Mouse (Mus musculus): Measurements from ENCODE around the gene Olig1.
"Not testable (repeated sequence)": the region's sequence is repeated elsewhere in the genome, so short reads cannot be mapped to it uniquely, and the experiment has no call there.

Gene Olig1

GRCm38 (mm10) chr16:91246292-91246691 is 23.3 kb upstream of the Olig1 start:
- no peak for DNase-seq (ENCODE audit: low read depth, low spot score)

DNA sequence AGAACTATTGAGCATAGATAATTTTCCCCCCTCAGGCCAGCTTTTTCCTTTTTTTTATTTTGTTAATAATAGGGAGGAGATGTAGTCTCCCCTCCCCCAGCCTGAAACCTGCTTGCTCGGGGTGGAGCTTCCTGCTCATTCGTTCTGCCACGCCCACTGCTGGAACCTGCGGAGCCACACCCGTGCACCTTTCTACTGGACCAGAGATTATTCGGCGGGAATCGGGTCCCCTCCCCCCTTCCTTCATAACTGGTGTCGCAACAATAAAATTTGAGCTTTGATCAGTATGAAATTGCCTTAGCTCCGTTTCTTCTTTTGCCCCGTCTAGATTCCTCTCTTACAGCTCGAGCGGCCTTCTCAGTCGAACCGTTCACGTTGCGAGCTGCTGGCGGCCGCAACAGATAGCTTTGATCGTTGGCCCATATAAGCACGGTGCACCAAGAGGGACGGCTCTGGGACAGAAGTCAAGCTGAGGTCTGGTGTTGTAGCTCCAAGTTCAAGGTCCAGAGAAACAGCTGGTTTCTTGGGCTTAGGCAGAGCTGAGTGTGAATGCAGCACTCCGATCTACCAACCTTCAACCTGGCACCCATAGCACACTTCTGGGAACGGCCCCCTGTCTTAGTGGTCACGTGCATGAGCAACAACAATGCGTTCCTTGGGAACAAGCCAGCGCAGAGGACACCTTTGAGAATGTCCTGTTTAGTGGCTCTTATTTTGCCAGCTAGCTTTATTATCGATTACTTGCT is 14.0 kb upstream of the Olig1 start:
- not testable (repeated sequence) for DNase-seq (ENCODE audit: low read depth, low spot score)

DNA sequence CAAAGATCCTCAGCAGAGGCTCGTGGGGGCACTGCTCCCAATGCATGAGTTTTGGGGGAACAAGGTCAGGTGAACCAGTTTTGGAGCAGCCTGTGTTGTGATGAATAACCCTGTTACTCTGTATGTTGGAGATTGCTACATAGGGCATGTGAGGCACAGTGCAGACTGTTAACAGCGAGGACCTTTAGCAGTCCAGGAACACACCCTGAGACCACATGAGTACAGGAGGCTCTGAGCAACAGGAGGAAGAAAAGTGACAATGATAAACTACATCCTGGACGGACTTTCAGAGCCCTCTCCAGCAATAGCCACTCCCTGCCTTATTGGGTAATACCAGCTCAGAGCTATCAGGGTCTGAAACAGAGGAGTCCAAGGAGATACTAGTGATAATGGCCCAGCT is 10.6 kb upstream of the Olig1 start:
- no peak for DNase-seq (ENCODE audit: low read depth, low spot score)

- no peak for DNase-seq (ENCODE audit: low read depth, low spot score)
These were observed 8.7 kb upstream of the Olig1 start for GRCm38 (mm10) chr16:91260861-91261260.

DNA sequence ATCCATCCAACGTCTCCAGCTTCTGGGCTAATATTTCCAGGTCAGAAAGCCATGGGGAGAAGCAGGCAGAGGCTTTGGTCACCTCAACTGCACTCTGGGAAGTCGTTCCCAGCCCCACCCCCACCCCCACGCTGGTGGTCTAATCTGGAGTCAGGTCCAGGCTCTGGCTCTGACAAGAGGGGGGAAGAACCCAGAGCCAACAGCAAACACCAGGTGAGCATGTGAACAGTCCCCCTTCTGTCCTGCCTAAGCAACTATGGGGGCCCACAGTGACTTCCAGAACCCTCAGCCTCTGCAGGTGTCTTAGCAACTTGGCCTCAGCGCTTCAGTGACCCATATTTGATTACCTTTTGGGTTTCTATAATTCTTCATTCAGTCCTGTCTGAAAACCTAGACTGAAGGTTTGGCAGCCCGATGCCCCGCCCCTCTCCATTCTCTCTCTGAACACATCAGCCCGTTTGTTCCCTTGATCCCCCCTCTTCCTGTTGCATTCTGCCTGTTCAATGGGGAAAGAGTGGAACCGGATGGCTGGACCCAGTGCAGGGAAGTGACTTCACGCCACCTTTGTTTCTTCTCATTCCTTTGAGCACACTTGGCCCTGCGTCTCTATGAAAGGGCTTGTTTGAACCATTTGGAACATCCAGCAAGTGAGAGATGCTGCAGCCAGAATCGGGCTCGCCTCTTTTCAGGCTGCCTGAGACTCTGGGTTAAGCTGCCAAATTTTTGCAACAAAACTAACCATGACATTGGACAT is 6.9 kb upstream of the Olig1 start:
- DNase-seq (ENCODE audit: low read depth, low spot score): no peak

GRCm38 (mm10) chr16:91265972-91266371 is 3.6 kb upstream of the Olig1 start:
- DNase-seq (ENCODE audit: low read depth, low spot score): no peak

GRCm38 (mm10) chr16:91268724-91269452 is 684 bp upstream of the Olig1 start:
- no peak for DNase-seq (ENCODE audit: low read depth, low spot score)

DNA sequence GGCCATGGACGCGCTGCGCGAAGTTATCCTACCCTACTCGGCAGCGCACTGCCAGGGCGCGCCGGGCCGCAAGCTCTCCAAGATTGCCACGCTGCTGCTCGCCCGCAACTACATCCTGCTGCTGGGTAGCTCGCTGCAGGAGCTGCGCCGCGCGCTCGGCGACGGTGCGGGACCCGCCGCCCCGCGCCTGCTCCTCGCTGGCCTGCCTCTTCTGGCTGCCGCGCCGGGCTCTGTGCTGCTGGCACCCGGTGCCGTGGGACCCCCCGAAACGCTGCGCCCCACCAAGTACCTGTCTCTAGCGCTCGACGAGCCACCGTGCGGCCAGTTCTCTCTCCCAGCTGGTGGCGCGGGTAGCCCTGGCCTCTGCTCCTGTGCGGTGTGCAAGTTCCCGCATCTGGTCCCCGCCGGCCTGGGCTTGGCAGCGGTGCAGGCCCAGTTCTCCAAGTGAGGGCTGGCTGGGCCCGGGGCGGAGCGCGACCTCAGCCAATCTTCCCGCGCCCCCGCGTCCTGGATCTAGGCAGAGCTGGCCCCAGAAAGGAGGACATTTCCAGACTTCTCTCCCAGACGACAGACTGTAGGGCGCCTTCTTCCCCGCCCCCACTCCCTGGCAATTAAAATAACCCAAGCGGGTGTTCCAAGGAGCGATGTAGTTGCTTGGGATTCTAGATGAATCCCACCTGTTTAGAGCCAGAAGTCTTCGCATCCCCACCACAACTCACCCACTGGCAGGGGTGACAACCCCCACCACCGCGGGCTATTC is 820 bp downstream of the Olig1 start:
- no peak for DNase-seq (ENCODE audit: low read depth, low spot score)

DNA sequence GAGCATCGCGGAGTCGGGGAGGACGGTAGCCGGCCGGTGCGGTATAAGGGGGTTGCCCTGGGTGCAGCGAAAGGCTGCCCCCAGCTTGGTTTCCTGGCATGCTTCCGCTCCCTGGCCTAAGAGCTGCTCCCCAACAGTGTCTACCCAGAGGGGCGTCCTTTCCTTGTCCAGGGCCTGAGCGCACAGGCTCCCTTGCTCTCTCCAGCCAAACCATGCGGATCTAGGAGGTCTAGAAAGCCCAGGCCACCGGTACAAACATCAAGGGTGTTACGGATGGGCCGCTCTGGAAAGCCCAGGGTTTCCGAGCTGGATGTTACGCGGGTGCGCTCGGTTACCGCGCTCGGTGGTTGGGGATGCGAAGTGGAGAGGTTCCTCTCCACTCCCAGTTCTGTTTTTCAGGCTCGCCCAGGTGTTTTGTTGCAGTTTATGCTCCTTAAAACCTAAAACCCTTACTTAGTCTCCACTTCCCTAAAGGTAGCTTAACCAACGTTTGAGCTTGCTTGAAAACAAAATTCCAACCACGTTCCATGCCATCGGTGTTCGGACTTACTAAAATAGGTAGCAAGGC is 1.5 kb downstream of the Olig1 start:
- no peak for DNase-seq (ENCODE audit: low read depth, low spot score)

GRCm38 (mm10) chr16:91271634-91272033 is 2.1 kb downstream of the Olig1 start:
- DNase-seq (ENCODE audit: low read depth, low spot score): no peak

- no peak for DNase-seq (ENCODE audit: low read depth, low spot score)
These were observed 10.9 kb downstream of the Olig1 start for GRCm38 (mm10) chr16:91280516-91280915.

- DNase-seq (ENCODE audit: low read depth, low spot score): no peak
These were observed 22.5 kb downstream of the Olig1 start for GRCm38 (mm10) chr16:91292080-91292479.

GRCm38 (mm10) chr16:91292719-91293333 is 23.3 kb downstream of the Olig1 start:
- DNase-seq (ENCODE audit: low read depth, low spot score): no peak

- no peak for DNase-seq (ENCODE audit: low read depth, low spot score)
These were observed 28.2 kb downstream of the Olig1 start for GRCm38 (mm10) chr16:91297726-91298125.

DNA sequence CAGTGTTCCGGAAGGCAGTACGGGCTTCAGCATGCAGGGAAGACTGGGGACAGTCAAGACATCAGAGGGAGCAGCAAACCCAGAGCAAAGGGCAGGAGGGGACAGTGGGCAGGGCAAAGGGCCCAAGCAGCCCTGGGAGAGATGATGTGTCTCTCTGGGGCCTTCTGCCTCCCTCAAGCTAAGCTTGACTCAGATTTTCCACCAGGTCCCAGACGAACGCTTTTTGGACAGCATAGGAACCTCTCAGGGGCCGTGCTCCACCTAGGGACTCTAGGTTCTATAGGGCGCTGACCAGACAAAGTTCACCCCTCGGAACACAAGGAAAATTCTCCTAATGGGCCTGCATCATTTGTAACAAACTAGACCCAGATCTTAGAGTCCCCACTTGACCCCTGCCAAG is 29.8 kb downstream of the Olig1 start:
- no peak for DNase-seq (ENCODE audit: low read depth, low spot score)

- no peak for DNase-seq (ENCODE audit: low read depth, low spot score)
These were observed 31.3 kb downstream of the Olig1 start for GRCm38 (mm10) chr16:91300641-91301441.

DNA sequence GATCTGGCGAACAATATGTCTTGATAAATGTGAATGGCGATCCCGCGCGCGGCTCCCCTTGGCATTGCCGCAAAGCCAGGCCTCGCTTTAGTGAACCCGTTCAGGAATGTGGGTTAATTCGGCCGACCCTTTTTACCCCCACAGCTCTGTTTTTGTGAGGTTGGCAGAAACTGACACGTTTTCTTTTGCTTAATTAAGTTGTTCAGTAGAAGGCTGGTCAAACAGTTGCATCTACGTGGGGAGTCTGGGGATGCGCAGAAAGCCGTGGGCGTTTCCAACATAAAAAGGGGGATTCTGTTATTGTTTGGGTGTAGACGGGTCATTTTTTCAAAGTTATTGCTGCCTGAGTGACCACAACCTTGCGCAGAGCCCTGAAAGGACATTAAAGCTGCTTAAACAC is 31.9 kb downstream of the Olig1 start:
- DNase-seq (ENCODE audit: low read depth, low spot score): no peak

DNA sequence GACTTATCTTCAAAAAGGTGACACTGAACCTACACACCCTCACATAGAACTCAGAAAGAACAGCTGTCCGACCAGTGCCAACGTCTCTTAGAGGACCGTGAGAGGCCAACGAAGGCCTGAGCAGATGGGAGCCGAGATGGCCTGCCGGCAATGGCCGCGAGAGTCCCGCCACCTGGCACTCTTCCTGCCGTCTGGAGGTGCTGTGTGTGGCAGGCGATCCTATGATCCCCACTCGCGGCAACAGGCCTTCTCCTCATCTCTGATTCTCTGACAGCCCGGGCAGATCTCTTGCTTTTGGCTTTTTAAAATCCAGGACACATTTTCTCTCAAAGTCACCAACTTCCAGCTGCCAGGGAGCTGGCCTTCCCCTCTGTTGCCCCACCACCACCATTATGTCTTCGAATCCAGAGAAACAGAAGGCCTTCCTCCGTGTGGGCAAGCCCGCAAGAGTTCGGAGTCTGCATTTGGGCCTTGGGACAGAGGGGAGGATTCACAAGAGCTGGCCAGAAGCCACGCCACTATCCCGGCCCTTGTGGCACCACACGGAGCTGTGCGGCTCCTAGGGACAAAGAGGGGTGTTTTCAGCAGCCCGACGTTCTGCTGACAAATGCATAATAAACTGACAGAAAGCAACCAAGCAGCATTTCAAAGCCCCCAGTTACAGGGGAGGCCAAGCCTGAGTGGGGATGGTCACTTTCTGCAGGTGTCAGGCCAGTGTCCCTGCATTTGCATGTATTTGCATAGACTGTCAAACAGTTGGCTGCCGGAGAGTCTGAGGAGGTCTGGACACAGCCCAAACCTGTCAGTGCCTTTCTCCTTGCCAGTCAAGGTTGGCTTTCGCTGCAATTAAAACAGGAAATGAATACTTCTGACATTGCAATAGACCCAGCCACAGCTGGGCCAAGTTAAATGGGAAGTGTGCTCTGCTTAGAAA is 34.5 kb downstream of the Olig1 start:
- DNase-seq (ENCODE audit: low read depth, low spot score): no peak

DNA sequence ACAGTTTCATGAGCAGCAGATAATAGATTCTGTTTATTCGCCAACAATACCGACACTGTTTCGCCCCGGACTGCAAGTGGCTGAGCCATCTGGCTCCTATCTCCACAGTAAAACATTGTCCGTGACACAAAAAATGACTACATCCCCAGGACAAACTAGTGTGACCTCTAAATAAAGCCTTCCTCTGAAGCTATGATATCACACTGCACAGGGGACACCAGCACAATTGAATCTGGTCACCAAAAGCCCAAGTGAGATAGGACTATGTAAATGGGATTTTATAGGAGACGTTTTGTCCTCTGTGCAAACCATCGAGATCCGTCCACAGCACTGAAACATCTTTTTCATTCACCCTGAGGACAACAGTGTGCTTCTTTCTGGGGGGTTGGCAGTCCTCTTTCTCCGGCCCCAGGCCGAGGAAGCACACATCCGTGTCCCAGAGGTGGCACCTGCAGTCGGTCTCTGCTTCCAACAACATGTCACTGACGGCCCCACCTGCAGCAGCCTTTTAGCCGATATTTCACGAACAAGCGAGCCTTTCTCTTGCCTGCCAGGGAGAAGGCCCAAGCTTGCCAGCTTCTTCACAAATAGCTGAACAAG is 36.0 kb downstream of the Olig1 start:
- DNase-seq (ENCODE audit: low read depth, low spot score): no peak
